9 mouse cellular contexts compared by ENCODE assay signal in the genomic region with DNA sequence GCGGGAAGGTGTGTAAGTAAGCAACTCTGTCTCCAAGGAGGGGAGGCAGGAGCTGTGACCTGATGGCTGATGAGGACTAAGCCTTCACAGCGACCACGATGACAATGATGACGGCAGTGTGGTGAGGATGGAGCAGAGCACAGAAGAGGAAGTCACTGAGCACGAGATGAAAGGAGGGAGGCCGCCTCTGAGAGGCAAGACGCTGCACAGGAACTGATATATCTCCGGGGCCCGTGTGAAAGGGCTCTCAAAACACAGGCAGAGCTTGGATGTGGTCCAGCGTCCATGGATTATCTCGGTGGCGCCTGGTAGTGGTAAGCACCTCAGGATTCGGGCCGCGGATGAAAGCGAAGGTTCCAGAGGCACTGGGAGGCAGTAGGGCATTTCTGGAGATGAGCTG.
DNase-seq lines count a peak whose midpoint lies in the region; ATAC-seq lines count a peak whose summit lies in the region.
"Had no signal": no experiment of that assay in that cellular context is flagged by ENCODE, and none has a peak within 500 bp of the region (broad histone marks: within the 10 kb centered on the region; RNA-seq: fewer than 3 reads in every experiment).

No protein-coding gene starts in this region.

- ATAC-seq in CD4-positive, CD25-positive, alpha-beta regulatory T cell, adult 4 months: peak; percentile 98
- ATAC-seq in hematopoietic stem cell, adult 5-6 weeks (replicated peaks in 1 of 2; ENCODE audit: insufficient read depth in 1 of 2, low FRiP score in 2 of 2, low TSS enrichment in 1 of 2, low read depth in 1 of 2, poor library complexity in 2 of 2, severe bottlenecking in 2 of 2): peak; percentile 83 to 89
- ATAC-seq: midbrain, embryonic 16.5 days had no signal

- peak; percentile 60 to 67 for DNase-seq in B cell, adult 2 months
- peak; percentile 9 for DNase-seq in spleen, adult 12 weeks (ENCODE audit: low spot score)
- DNase-seq in cerebellum, postnatal 25 days: no peak
- DNase-seq in layer of hippocampus, adult 18-20 months (ENCODE audit: low spot score in 2 of 2): no peak
- no peak for DNase-seq in layer of hippocampus, postnatal 25 days (ENCODE audit: extremely low spot score in 1 of 2, low spot score in 1 of 2)
- DNase-seq: cerebellum, adult 18-20 months had no signal

Comparison
In these comparisons a context has a peak if more than half of its experiments do, and no peak if none do; other contexts are left out.
1. DNase-seq: peak in B cell, adult 2 months (2 of 2) and spleen, adult 12 weeks (single experiment); none in cerebellum, postnatal 25 days (0 of 2), layer of hippocampus, adult 18-20 months (0 of 2) and layer of hippocampus, postnatal 25 days (0 of 2).